Mouse (Mus musculus): ENCODE data around the gene Rhbdd3.

- no peak for TF ChIP-seq CTCF (IDR thresholded peaks at IDR 0.05; ENCODE audit: extremely low read depth, insufficient read depth, low read length)
- no peak for TF ChIP-seq POLR2A (IDR thresholded peaks at IDR 0.05; ENCODE audit: extremely low read depth, insufficient read depth, low read length)
Measured at GRCm38 (mm10) chr11:5089147-5089546, 9.6 kb upstream of the Rhbdd3 start.

All from cortical plate, adult 2 months (tissue).